Mouse (Mus musculus) liver, adult 2 months (tissue): Measurements from ENCODE around the gene Arhgef15.

Experiments
- CTCF ChIP-seq: fragments of 200-500 bp; IDR thresholded peaks from 2 replicates; pipeline ENCODE4 v1.5.1; 2011; ENCODE audit warnings: low read depth, low read length, control low read depth
- POLR2A ChIP-seq: fragments of 200-500 bp; IDR thresholded peaks from 2 replicates; pipeline ENCODE4 v1.6.1; 2011; ENCODE audit warnings: low read length, control low read depth; ENCODE audit not compliant: insufficient read depth; ENCODE audit errors: extremely low read depth

GRCm38 (mm10) chr11:68979320-68979733 lies 22.0 kb upstream of the Arhgef15 start:
- TF ChIP-seq CTCF (no peak), POLR2A (no peak)
